Mouse (Mus musculus) MEL (cell line): ENCODE results near the gene Rpp25. TPM values are rescaled to one million over a fixed set of nuclear protein-coding genes. Genes with fewer than 3 reads are reported as not detected.
A peak's percentile ranks its signal among the peaks of the same experiment; 100 is the strongest.

Experiments used
- DNase-seq: peaks from one replicate; pipeline ENCODE4 v3.0.0; 2011; ENCODE audit warnings: low read depth, low spot score
- H3K27ac ChIP-seq: 2 replicates; pipeline ENCODE4 v1.5.1; 2012; ENCODE audit warnings: low read depth, mild to moderate bottlenecking, control low read depth, low read length, moderate library complexity; ENCODE audit not compliant: control insufficient read depth
- H3K27me3 ChIP-seq, 2 experiments: fragments of 150-350 bp in 1 of 2; sonication (generic) in 1 of 2; 2 replicates each; pipeline ENCODE4 v1.6.1; 2012; ENCODE audit warnings: low read length in 2 of 2, mild to moderate bottlenecking in 2 of 2, improper control_type of control experiment in 1 of 2, moderate library complexity in 1 of 2; ENCODE audit not compliant: insufficient read depth in 2 of 2, control insufficient read depth in 1 of 2
- H3K36me3 ChIP-seq, 2 experiments: 2 replicates each; pipeline ENCODE4 v1.6.1; 2012 to 2014; ENCODE audit warnings: low read length in 2 of 2, improper control_type of control experiment in 1 of 2, inconsistent platforms in 1 of 2, mild to moderate bottlenecking in 1 of 2; ENCODE audit not compliant: insufficient read depth in 2 of 2, control insufficient read depth in 1 of 2
- H3K4me1 ChIP-seq, 2 experiments: fragments of 150-350 bp in 1 of 2; sonication (generic) in 1 of 2; 2 replicates each; pipeline ENCODE4 v1.6.1; 2012; ENCODE audit warnings: low read length in 2 of 2, improper control_type of control experiment in 1 of 2, mild to moderate bottlenecking in 1 of 2; ENCODE audit not compliant: insufficient read depth in 2 of 2, control insufficient read depth in 1 of 2
- H3K4me3 ChIP-seq, 2 experiments: fragments of 150-350 bp in 1 of 2; sonication (generic) in 1 of 2; 2 replicates each; pipeline ENCODE4 v1.5.1; 2012; ENCODE audit warnings: low read depth in 2 of 2, low read length in 2 of 2, mild to moderate bottlenecking in 2 of 2, moderate library complexity in 2 of 2, control low read depth in 1 of 2, improper control_type of control experiment in 1 of 2; ENCODE audit not compliant: control insufficient read depth in 1 of 2, insufficient read depth in 1 of 2
- H3K79me2 ChIP-seq: 2 replicates; pipeline ENCODE4 v1.6.1; 2012; ENCODE audit warnings: mild to moderate bottlenecking, low read length, moderate library complexity; ENCODE audit not compliant: control insufficient read depth, poor library complexity, insufficient read depth
- H3K9ac ChIP-seq: 2 replicates; pipeline ENCODE4 v1.6.1; 2012; ENCODE audit warnings: low read depth, mild to moderate bottlenecking, control low read depth, low read length, moderate library complexity; ENCODE audit not compliant: control insufficient read depth, poor library complexity, severe bottlenecking
- H3K9me3 ChIP-seq: fragments of 150-350 bp; sonication (generic); replicated peaks from 2 replicates; pipeline ENCODE4 v1.6.1; 2012; ENCODE audit warnings: mild to moderate bottlenecking, low read length, improper control_type of control experiment, moderate library complexity; ENCODE audit not compliant: insufficient read depth
- BHLHE40 ChIP-seq: IDR thresholded peaks from 2 replicates; pipeline ENCODE4 v1.6.1; 2012; ENCODE audit warnings: low read depth, mild to moderate bottlenecking, inconsistent platforms, low read length, improper control_type of control experiment, borderline replicate concordance
- CHD1 ChIP-seq: IDR thresholded peaks from 2 replicates; pipeline ENCODE4 v1.6.1; 2012; ENCODE audit warnings: low read depth, mild to moderate bottlenecking, inconsistent platforms, low read length, improper control_type of control experiment
- CHD2 ChIP-seq: IDR thresholded peaks from 2 replicates; pipeline ENCODE4 v1.6.1; 2011; ENCODE audit warnings: low read length, improper control_type of control experiment
- CTCF ChIP-seq, 3 experiments: IDR thresholded peaks in 2 of 3; conservative IDR thresholded peaks in 1 of 3; 2 replicates each; pipeline ENCODE4 v1.5.1; 2011 to 2012; ENCODE audit warnings: low read length in 3 of 3, low read depth in 2 of 3, mild to moderate bottlenecking in 2 of 3, improper control_type of control experiment in 1 of 3, inconsistent platforms in 1 of 3, mixed read lengths in 1 of 3, moderate library complexity in 1 of 3; ENCODE audit not compliant: control insufficient read depth in 1 of 3, insufficient read depth in 1 of 3, poor library complexity in 1 of 3, severe bottlenecking in 1 of 3
- E2F4 ChIP-seq: IDR thresholded peaks from 2 replicates; pipeline ENCODE4 v1.6.1; 2011; ENCODE audit warnings: low read depth, low read length, improper control_type of control experiment, borderline replicate concordance
- ELF1 ChIP-seq: IDR thresholded peaks from 2 replicates; pipeline ENCODE4 v1.6.1; 2014; ENCODE audit warnings: low read depth, mild to moderate bottlenecking, inconsistent platforms, low read length, improper control_type of control experiment, moderate library complexity
- EP300 ChIP-seq, 2 experiments: IDR thresholded peaks; 2 replicates each; pipeline ENCODE4 v1.6.1; 2011; ENCODE audit warnings: improper control_type of control experiment in 2 of 2, low read length in 2 of 2, low read depth in 1 of 2, mild to moderate bottlenecking in 1 of 2
- ETS1 ChIP-seq: IDR thresholded peaks from 2 replicates; pipeline ENCODE4 v1.6.1; 2012; ENCODE audit warnings: low read depth, mild to moderate bottlenecking, inconsistent platforms, low read length, improper control_type of control experiment, moderate library complexity
- GABPA ChIP-seq: IDR thresholded peaks from 2 replicates; pipeline ENCODE4 v1.6.1; 2012; ENCODE audit warnings: low read depth, mild to moderate bottlenecking, inconsistent platforms, low read length, improper control_type of control experiment, moderate library complexity
- GATA1 ChIP-seq: IDR thresholded peaks from 2 replicates; pipeline ENCODE4 v1.6.1; 2011; ENCODE audit warnings: low read depth, low read length, improper control_type of control experiment
- HCFC1 ChIP-seq: IDR thresholded peaks from 2 replicates; pipeline ENCODE4 v1.6.1; 2012; ENCODE audit warnings: low read depth, mild to moderate bottlenecking, inconsistent platforms, low read length, improper control_type of control experiment, moderate library complexity
- JUND ChIP-seq: IDR thresholded peaks from 2 replicates; pipeline ENCODE4 v1.6.1; 2011; ENCODE audit warnings: low read depth, mild to moderate bottlenecking, improper control_type of control experiment, low read length
- KAT2A ChIP-seq: conservative IDR thresholded peaks from 2 replicates; pipeline ENCODE4 v1.6.1; 2012; ENCODE audit warnings: low read depth, low read length, improper control_type of control experiment, inconsistent platforms
- MAFK ChIP-seq: IDR thresholded peaks from 2 replicates; pipeline ENCODE4 v1.6.1; 2011; ENCODE audit warnings: low read depth, mild to moderate bottlenecking, low read length, improper control_type of control experiment, borderline replicate concordance
- MAX ChIP-seq: IDR thresholded peaks from 2 replicates; pipeline ENCODE4 v1.6.1; 2011; ENCODE audit warnings: low read length, improper control_type of control experiment
- MAZ ChIP-seq: IDR thresholded peaks from 2 replicates; pipeline ENCODE4 v1.6.1; 2012; ENCODE audit warnings: low read depth, mild to moderate bottlenecking, inconsistent platforms, low read length, improper control_type of control experiment
- MEF2A ChIP-seq: IDR thresholded peaks from 2 replicates; pipeline ENCODE4 v1.6.1; 2014; ENCODE audit warnings: low read depth, mild to moderate bottlenecking, inconsistent platforms, low read length, improper control_type of control experiment; ENCODE audit not compliant: poor library complexity, insufficient replicate concordance, severe bottlenecking; ENCODE audit errors: extremely low read depth
- MXI1 ChIP-seq: IDR thresholded peaks from 2 replicates; pipeline ENCODE4 v1.6.1; 2011; ENCODE audit warnings: mild to moderate bottlenecking, low read depth, low read length, improper control_type of control experiment
- MYB ChIP-seq: IDR thresholded peaks from 2 replicates; pipeline ENCODE4 v1.6.1; 2011; ENCODE audit warnings: mild to moderate bottlenecking, low read depth, low read length, improper control_type of control experiment
- NELFE ChIP-seq: IDR thresholded peaks from 2 replicates; pipeline ENCODE4 v1.6.1; 2011; ENCODE audit warnings: low read depth, low read length, improper control_type of control experiment
- POLR2AphosphoS2 ChIP-seq: IDR thresholded peaks from 2 replicates; pipeline ENCODE4 v1.6.1; 2011; ENCODE audit warnings: low read length, improper control_type of control experiment
- POLR2AphosphoS5 ChIP-seq: IDR thresholded peaks from 2 replicates; pipeline ENCODE4 v1.6.1; 2012; ENCODE audit warnings: low read depth, borderline replicate concordance, mild to moderate bottlenecking, inconsistent platforms, low read length, moderate library complexity, mixed read lengths
- RAD21 ChIP-seq: IDR thresholded peaks from 2 replicates; pipeline ENCODE4 v1.6.1; 2011; ENCODE audit warnings: mild to moderate bottlenecking, low read depth, low read length, improper control_type of control experiment
- SIN3A ChIP-seq: IDR thresholded peaks from 2 replicates; pipeline ENCODE4 v1.6.1; 2012; ENCODE audit warnings: low read length, improper control_type of control experiment, inconsistent platforms
- SMC3 ChIP-seq: IDR thresholded peaks from 2 replicates; pipeline ENCODE4 v1.6.1; 2011; ENCODE audit warnings: low read depth, low read length, improper control_type of control experiment
- TAL1 ChIP-seq: IDR thresholded peaks from 2 replicates; pipeline ENCODE4 v1.6.1; 2012; ENCODE audit warnings: mild to moderate bottlenecking, inconsistent platforms, low read length, moderate library complexity, mixed read lengths
- TCF12 ChIP-seq: IDR thresholded peaks from 2 replicates; pipeline ENCODE4 v1.6.1; 2014; ENCODE audit warnings: low read depth, mild to moderate bottlenecking, inconsistent platforms, low read length, improper control_type of control experiment, moderate library complexity
- UBTF ChIP-seq: IDR thresholded peaks from 2 replicates; pipeline ENCODE4 v1.6.1; 2012; ENCODE audit warnings: low read depth, mild to moderate bottlenecking, inconsistent platforms, low read length, improper control_type of control experiment, moderate library complexity, borderline replicate concordance; ENCODE audit not compliant: insufficient read depth
- USF1 ChIP-seq: IDR thresholded peaks from 2 replicates; pipeline ENCODE4 v1.6.1; 2014; ENCODE audit warnings: low read depth, mild to moderate bottlenecking, inconsistent platforms, low read length, improper control_type of control experiment, moderate library complexity
- USF2 ChIP-seq, 2 experiments: IDR thresholded peaks; 2 replicates each; pipeline ENCODE4 v1.6.1; 2011 to 2012; ENCODE audit warnings: improper control_type of control experiment in 2 of 2, low read length in 2 of 2, borderline replicate concordance in 1 of 2, inconsistent platforms in 1 of 2, low read depth in 1 of 2, mild to moderate bottlenecking in 1 of 2; ENCODE audit not compliant: insufficient read depth in 1 of 2
- ZC3H11A ChIP-seq: IDR thresholded peaks from 2 replicates; pipeline ENCODE4 v1.6.1; 2012; ENCODE audit warnings: low read depth, mild to moderate bottlenecking, inconsistent platforms, low read length, improper control_type of control experiment
- ZMIZ1 ChIP-seq: IDR thresholded peaks from 2 replicates; pipeline ENCODE4 v1.6.1; 2012; ENCODE audit warnings: low read depth, mild to moderate bottlenecking, inconsistent platforms, low read length, improper control_type of control experiment, moderate library complexity
- ZNF384 ChIP-seq: IDR thresholded peaks from 2 replicates; pipeline ENCODE4 v1.6.1; 2012; ENCODE audit warnings: low read depth, mild to moderate bottlenecking, inconsistent platforms, low read length, improper control_type of control experiment
- polyA plus RNA-seq, 2 experiments: library from polyadenylated mRNA; stranded (reverse) in 1 of 2; unstranded in 1 of 2; fragments of >175 nt in 1 of 2; fragments of >200 nt in 1 of 2; gene quantifications; 2 replicates each; pipeline versions ENCODE4 v1.2.1 to v1.2.4; 2012; ENCODE audit warnings: low replicate concordance in 2 of 2, low read depth in 1 of 2; ENCODE audit not compliant: insufficient read length in 2 of 2, insufficient read depth in 1 of 2, missing spikeins in 1 of 2
- total RNA-seq: library from RNA; depleted of rRNA; stranded (reverse); fragments of 300-350 nt; gene quantifications from 2 replicates; pipeline ENCODE4 v1.2.3, GENCODE M21; 2012

Rpp25 gene
- total and polyA plus RNA-seq, 3 experiments, result 0.12 to 0.68 TPM; not detected in 1

- no peak for TF ChIP-seq TAL1
- 0 out of 2 replicates have a peak, but pooled peaks have one; percentile 12 for TF ChIP-seq SMC3
- TF ChIP-seq MEF2A, result no peak; the same call in 1 of the 2 replicates
These were observed 33.4 kb downstream of the Rpp25 start, which contains the start of gene Fam219b (continued) for GRCm38 (mm10) chr9:57537044-57537727.

- Histone ChIP-seq H3K4me1 (peaks cover 5% of the 10 kb centered on the region in 2 experiments; a peak in 3 of 4 replicates), H3K9ac (peak overlapping the region; percentile 92), H3K36me3 (peaks cover 8 to 12% of the 10 kb centered on the region in 2 experiments), H3K4me3 (peak overlapping the region; percentile 94 to 97), H3K9me3 (no peaks in the 10 kb centered on the region), H3K79me2 (peaks cover 16% of the 10 kb centered on the region), H3K27ac (peak overlapping the region; percentile 77), H3K27me3 (no peaks in the 10 kb centered on the region)
- no peak for DNase-seq
- TF ChIP-seq TCF12 (no peak), POLR2AphosphoS2 (no peak), JUND (no peak), CTCF (IDR thresholded peaks at IDR 0.05 in 2 of 3, conservative IDR thresholded peaks at IDR 0.05 in 1 of 3; ENCODE audit: control insufficient read depth in 1 of 3, insufficient read depth in 1 of 3, low read depth in 2 of 3, low read length in 3 of 3, poor library complexity in 1 of 3, severe bottlenecking in 1 of 3) (no peak), ZC3H11A (no peak), SIN3A (peak; percentile 33; the same call in 1 of the 2 replicates), CHD1 (no peak), E2F4 (no peak), UBTF (no peak), ZMIZ1 (no peak), MAFK (no peak), EP300 (IDR thresholded peaks at IDR 0.05; ENCODE audit: low read depth in 1 of 2, low read length in 2 of 2) (0 out of 4 replicates have a peak, but pooled peaks of 1 of the 2 experiments have one; percentile 0), CHD2 (no peak), MAZ (0 out of 2 replicates have a peak, but pooled peaks have one; percentile 10), MEF2A (peak; percentile 6; the same call in 1 of the 2 replicates), POLR2AphosphoS5 (no peak), MAX (0 out of 2 replicates have a peak, but pooled peaks have one; percentile 4), HCFC1 (peak; percentile 33; the same call in 1 of the 2 replicates), NELFE (no peak), USF2 (IDR thresholded peaks at IDR 0.05; ENCODE audit: borderline replicate concordance in 1 of 2, insufficient read depth in 1 of 2, low read depth in 1 of 2, low read length in 2 of 2) (no peak), GATA1 (no peak), MXI1 (no peak; the same call in 1 of the 2 replicates), GABPA (no peak), ZNF384 (no peak; the same call in 1 of the 2 replicates), MYB (no peak), ELF1 (no peak), KAT2A (no peak), TAL1 (no peak), USF1 (no peak), ETS1 (no peak), BHLHE40 (no peak), RAD21 (no peak)
These were observed 33.9 kb downstream of the Rpp25 start for GRCm38 (mm10) chr9:57537728-57538181.
